Mouse (Mus musculus): ENCODE measurements around the gene Ehbp1. TPM values are rescaled to one million over a fixed set of nuclear protein-coding genes. Genes with fewer than 3 reads are reported as not detected.

Ehbp1 gene
- total RNA-seq, 1 experiment from 2014 or later: 2.1 TPM

DNA sequence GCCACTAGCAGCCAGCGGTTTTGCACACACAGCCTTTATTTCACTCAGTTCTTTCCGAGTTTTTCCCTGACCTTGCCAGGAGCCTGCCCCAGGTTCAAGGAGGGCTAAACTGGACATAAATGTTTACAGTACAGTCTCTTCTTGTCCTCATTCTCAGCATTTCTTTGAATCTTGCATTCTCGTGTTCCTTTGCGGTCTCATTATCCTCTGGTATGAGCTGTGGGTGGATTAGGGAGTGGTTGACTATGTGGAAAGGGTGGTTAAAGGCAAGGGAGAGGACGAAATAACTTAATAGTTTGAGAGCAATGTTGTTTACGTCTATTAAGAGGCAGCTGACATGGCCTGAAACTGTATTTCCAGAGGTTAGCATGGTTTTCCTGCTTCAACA, 54.6 kb downstream of the Ehbp1 start:
- ATAC-seq (ENCODE audit: extremely low read depth, insufficient number of reproducible peaks, low FRiP score, poor library complexity, severe bottlenecking): no peak

DNA sequence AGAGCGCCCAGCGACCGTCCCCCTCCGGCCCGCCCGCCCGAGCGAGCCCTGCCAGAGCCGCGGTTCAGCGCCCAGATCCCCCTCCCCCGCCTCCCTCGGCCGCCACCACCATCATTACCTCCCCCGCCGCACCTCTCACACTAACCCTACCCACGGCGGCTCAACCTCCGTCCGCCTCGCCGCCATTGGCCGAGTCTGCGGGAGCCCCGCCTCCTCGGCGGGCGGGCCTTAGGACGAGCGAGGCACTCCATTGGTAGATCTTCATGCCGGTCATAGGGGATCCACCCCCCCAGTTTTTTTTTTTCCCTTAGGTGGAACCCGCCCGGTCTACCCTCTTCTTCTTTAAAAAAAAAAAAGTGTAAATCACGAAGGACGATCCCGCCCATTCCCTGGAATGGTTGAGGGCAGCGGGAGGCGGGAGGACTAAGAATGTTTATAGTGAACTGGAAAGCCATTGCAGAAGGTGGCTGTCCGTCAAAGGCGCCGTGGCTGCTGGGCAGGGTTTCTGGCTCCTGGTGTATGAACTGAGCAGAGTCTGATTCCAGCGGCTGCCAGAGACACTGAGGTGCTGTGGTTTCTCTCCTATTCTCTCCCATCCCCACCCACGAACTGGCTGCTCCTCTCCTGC, 55.1 kb downstream of the Ehbp1 start:
- ATAC-seq (ENCODE audit: extremely low read depth, insufficient number of reproducible peaks, low FRiP score, poor library complexity, severe bottlenecking): peak; percentile 99

DNA sequence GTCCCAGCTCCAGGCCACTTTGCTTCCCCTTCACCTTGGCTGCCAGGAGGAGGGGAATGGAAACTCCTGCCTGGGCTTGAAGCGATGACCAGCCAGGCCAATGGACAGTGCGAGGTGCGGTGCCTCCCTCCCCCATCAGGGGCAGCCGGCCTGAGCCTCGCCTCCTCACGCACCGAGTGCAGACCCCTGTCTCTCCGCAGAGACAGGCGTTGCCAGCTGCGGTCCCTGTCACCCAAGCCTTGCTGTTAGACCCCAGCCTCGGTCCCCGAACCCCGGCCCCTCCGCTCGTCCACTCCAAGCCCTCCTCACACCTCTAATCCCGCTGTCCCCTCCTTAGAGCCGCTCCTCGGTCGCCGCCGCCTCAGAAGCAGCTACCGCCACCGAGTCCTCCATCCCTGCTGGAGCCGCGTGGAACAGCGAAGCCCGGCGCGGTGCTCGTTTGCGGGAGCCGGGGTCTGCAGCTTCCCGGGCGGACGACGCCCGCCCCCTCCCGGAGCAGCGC, 55.7 kb downstream of the Ehbp1 start:
- no peak for ATAC-seq (ENCODE audit: extremely low read depth, insufficient number of reproducible peaks, low FRiP score, poor library complexity, severe bottlenecking)

DNA sequence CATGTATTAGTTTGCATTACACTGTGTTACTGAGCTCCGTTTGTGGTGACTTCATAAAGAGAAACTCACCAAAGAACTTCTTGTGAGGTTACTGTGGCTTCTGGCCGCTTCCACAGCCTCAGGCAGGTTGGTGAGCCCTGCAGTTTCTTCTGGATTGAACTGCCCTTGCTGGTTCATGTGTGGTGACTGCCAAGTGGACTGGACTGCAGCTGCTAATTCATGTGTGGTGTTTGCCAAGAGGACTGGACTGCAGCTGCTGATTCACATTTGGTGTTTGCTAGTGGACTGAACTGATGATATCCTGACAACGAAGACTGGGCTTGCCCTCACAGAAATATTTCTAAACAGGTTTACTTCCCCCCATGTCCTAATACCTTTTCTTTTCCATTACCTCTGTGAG, 65.4 kb downstream of the Ehbp1 start:
- no peak for ATAC-seq (ENCODE audit: extremely low read depth, insufficient number of reproducible peaks, low FRiP score, poor library complexity, severe bottlenecking)

DNA sequence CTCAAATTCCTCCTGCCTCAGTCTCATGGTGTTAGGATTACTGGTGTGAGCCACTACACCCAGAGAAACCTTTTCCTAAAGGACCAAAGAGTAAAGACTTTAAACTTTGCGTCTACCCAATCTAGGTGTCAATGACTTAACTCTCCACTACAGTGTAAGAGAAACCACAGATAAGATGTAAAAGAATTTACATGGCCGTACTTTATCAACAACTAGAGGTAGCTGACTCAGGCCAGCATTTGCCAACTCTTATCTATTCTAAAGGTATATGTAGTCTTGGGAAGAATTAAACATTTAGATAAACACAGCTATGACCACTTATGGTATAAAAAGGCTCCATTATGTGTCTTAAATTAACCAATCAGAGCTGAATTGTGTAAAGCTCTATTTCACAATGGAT, 67.9 kb downstream of the Ehbp1 start:
- ATAC-seq (ENCODE audit: extremely low read depth, insufficient number of reproducible peaks, low FRiP score, poor library complexity, severe bottlenecking): no peak

DNA sequence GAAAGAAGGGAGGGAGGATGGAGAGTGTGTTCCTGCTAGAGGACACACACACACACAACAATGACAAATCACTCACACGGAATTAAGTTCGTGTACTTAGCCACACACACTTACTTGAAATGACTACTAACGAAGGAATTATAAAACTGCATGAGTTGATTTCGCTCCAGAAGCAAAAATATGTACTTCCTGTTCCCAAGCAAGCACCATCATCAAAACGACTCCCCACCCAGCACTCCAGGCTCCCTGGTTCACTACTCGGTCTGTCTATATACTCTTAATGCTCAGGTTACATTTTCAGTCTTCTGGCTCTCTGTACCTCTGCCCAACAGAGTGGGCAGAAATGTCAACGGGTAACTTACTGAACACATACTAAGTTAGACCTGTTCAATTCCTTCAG, 68.7 kb downstream of the Ehbp1 start:
- ATAC-seq (ENCODE audit: extremely low read depth, insufficient number of reproducible peaks, low FRiP score, poor library complexity, severe bottlenecking): no peak

DNA sequence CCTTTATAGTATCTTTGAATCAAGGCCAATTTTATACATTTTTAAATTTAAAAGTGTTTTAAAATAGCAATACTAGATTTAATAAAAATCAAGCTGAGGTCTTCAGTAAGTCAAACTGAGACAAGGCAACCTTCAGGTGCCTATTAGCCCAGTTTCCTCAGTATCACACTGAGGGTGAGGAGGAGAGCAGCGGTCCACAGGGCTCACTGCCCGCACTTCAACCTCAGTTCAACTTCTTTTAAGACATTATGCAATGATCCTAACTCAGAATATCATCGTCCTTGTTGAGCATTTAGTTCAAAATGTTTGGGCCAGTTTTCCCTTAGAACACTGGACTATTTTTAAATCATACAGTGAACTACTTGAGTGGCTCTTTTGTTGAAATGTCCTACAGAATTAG, 70.2 kb downstream of the Ehbp1 start:
- no peak for ATAC-seq (ENCODE audit: extremely low read depth, insufficient number of reproducible peaks, low FRiP score, poor library complexity, severe bottlenecking)

DNA sequence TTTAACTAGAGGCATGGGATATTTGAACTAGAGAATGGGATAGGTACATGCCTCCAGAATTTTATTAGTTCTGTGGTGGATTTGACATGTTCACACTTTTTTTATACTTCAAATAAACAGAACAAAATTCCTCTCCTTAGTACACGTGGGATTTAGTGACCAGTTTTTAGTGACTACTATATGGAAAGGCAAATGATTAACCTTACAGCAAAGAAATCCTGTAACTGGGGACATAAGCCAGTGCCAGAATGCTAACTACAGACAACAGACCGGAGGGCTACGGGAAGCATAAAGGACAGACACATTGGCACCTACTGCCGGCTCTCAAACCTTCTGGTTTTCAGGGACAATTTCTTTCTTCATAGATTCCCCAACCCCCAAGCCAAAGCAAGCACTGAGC, 72.4 kb downstream of the Ehbp1 start:
- no peak for ATAC-seq (ENCODE audit: extremely low read depth, insufficient number of reproducible peaks, low FRiP score, poor library complexity, severe bottlenecking)

DNA sequence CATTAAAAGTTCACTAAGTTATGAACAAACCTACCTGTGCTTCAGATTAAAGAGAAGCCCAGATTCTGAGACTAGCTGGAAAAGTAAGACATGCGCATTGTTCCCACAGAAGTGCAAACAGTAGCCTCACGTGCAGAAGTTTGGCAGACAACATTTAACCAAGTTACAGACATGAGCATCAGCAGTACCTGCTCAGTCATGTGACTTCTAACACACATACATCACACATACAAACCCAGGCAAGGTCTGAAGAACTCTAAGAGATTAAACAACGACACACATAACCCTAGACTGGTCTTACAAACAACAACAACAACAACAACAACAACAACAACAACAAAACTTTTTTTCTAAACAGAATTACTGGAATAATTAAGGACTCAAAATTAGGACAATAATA, 72.9 kb downstream of the Ehbp1 start:
- no peak for ATAC-seq (ENCODE audit: extremely low read depth, insufficient number of reproducible peaks, low FRiP score, poor library complexity, severe bottlenecking)

DNA sequence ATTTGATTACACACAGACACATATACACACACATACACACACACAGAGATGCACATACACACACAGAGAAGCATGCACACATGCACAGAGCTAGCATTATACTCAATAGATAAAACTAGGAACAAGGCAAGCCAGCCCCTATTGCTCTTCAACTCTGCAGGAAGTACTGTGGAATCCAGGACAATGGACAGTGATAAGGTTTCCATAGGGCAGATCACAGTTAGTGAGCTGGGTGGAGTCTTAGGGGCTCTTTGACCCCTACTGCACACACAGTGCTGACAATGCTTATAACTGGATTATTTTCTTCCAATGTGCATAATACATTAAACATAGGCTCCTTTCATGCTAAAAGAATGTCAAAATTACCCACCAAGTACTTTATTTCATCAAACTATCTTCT, 75.1 kb downstream of the Ehbp1 start:
- ATAC-seq (ENCODE audit: extremely low read depth, insufficient number of reproducible peaks, low FRiP score, poor library complexity, severe bottlenecking): no peak

DNA sequence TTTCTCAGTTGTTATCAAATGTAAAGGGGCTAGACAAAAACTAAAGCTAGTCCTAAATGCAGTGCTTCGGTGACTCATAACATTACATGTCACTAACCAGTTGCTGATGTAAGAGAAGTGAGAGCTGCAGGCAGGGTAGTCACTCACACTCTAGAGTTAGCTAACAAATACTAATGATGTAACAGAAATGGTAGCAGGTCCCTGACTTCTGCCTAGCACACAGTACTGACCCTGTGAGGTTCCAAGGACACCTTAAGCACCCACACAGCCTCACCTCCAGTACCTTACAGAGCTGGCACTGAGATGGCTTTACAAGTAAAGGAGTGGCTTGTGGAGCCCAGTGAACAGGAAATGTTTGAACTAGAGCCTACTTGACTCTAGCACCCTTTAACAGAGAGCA, 86.7 kb downstream of the Ehbp1 start:
- no peak for ATAC-seq (ENCODE audit: extremely low read depth, insufficient number of reproducible peaks, low FRiP score, poor library complexity, severe bottlenecking)

DNA sequence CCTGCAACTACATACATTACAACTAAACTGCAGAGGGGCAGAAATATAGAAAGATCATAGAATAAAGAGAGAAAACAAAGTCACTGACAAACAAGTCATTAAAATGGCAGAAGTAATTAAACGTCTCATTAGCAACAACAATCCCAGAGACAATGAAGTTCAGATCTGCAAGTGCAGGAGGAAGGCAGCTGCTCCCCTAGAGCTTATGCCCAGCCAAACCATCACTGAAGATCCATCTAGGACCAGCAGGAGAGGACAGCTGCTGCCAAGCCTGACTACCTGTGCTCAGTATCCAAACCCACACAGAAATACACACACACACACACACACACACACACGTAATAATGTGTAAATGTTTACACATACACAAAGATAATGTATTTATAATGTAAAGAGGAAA, 92.7 kb downstream of the Ehbp1 start:
- ATAC-seq (ENCODE audit: extremely low read depth, insufficient number of reproducible peaks, low FRiP score, poor library complexity, severe bottlenecking): no peak

DNA sequence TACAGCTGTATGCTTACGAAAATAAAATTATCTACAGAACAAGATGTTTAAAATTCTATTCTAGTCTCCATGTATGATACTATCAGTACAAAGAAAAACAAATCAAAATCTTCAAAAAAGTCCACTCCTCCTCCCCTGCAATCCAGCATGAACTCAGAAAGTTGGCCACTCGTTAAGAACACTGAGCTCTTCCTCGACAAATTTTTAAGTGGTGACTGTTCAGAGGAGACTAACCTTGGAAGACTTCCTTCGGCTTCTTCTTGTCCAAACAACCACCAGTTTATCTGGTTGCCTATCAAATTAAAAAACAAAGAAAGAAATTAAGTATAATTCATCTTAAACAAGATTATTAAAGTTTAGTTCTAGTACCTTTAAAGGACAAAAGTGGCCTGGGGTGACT, 94.4 kb downstream of the Ehbp1 start:
- ATAC-seq (ENCODE audit: extremely low read depth, insufficient number of reproducible peaks, low FRiP score, poor library complexity, severe bottlenecking): no peak

DNA sequence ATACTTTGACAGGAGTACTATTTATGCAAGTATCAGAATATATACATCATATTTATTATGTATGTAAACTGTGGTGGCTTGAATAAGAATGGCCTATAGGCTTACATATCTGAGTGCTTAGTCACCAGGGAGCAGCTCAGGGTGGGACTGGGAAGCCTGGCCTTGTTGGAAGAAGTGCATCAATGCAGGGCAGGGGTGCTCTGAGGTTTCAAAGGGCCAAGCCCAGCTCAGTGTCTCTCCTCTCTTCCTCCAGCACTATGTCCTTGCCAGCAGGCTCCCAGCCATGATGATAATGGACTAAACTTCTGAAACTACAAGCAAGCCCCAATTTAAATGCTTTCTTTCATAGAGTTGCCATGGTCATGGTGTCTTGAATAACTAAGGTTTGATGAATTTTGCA, 95.0 kb downstream of the Ehbp1 start:
- no peak for ATAC-seq (ENCODE audit: extremely low read depth, insufficient number of reproducible peaks, low FRiP score, poor library complexity, severe bottlenecking)

DNA sequence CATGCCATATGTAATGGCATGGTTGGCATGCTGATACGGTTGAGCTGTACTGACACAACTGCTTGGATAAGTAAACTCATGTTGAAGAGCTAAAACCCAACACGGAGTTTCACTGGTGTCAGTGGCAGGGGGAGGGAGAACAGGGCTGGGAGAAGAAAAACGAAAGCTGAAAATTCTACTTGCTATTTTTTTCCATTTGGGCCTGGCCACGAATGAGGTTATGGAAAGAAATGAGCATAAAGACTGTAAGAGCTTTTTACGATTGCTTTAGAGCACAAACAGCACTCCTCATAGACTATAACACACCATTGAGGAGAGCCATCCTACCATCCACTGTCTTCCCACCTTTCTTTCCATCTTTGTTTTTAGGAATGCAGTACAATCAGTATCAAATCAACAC, 106.5 kb downstream of the Ehbp1 start:
- ATAC-seq (ENCODE audit: extremely low read depth, insufficient number of reproducible peaks, low FRiP score, poor library complexity, severe bottlenecking): no peak

DNA sequence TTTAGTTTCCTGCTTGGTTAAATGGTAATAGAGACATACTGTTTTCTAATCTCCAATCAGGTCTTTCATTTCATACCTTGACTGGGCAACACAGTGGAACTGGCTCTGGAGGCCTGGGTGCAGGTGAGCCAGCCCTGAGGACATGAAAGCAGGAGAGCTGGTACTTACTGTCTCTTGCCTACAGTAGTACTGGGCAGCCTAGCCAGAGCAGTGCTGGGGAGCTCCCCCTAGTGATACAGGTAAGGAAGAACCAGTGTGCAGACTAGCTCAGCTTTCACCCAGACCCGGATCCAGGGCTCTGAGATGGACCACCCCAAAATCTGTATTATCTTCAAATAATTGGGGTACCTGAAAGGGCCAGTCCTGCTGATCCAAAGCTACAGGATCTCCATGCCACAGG, 107.4 kb downstream of the Ehbp1 start:
- ATAC-seq (ENCODE audit: extremely low read depth, insufficient number of reproducible peaks, low FRiP score, poor library complexity, severe bottlenecking): no peak

DNA sequence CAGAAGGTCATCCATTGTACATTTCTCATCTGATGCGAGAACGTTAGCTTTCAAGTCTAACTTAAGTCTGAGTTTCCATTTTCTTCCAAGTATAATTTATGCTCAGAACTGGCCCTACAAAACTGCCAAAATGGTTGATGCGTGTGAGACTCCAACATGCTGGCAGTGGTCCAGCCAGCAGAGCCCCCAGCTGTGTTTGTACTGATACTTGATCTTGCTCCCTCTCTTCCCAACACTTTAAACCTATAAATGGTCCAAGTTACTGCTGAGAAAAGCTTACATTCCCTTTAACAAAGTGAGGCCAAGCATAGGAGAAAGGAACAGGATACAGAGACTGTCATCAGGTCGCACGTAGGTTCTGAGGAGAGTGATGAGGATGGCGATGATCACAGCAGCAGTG, 111.2 kb downstream of the Ehbp1 start:
- ATAC-seq (ENCODE audit: extremely low read depth, insufficient number of reproducible peaks, low FRiP score, poor library complexity, severe bottlenecking): no peak

DNA sequence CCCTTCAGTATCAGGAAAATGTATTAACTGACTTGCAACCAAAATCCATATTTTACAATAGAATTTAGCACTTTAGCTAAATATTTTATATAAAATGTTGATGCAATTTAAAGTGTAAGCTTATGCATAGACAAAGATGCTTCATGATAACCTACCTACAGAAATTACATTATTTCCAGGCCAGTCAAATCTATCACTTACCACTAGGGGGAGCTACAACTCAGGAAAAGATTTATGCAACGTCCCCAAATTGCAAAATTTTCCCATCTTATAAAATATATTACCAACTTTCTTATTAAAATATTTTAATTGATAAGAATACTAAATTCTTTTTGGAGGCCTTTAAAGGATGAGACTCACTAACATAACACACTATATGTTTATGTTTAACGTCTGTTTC, 116.5 kb downstream of the Ehbp1 start:
- no peak for ATAC-seq (ENCODE audit: extremely low read depth, insufficient number of reproducible peaks, low FRiP score, poor library complexity, severe bottlenecking)

DNA sequence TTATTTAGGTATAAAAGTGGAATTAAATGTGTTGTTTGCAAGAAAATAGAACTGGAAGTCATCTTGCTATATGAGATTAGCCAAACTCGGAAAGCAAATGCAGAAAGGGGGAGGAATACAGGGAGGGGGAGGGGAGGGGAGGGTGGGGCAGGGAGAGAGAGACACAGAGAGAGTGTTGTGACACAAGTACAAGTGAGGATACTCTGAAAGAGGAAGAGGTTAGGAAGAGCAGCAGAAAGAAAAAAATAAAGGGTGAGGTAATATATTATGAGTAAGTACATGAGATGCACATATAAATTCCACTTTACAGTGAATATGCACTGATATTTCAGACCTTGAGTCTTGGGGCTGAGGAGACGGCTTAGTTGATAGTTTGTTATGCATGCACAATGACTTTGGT, 123.9 kb downstream of the Ehbp1 start:
- no peak for ATAC-seq (ENCODE audit: extremely low read depth, insufficient number of reproducible peaks, low FRiP score, poor library complexity, severe bottlenecking)

DNA sequence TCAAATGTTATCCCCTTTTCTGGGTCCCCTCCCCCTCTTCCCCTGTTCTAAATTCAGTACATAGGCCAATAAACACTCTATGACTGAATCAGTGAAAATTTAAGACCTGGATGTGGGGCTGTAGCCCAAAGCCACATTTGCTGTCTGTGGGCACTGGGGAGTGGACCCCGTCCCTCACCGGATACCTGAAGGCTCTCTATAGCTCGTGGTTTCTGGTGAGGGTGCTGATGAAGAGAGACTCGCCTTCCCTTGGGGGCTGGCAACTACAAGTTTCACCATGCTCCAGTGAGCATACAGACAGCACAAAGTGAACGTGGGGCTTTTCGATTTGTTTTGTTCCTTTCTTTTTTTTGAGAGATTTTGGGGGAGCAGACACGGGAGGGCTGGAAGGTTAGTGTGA, 125.2 kb downstream of the Ehbp1 start:
- ATAC-seq (ENCODE audit: extremely low read depth, insufficient number of reproducible peaks, low FRiP score, poor library complexity, severe bottlenecking): no peak

DNA sequence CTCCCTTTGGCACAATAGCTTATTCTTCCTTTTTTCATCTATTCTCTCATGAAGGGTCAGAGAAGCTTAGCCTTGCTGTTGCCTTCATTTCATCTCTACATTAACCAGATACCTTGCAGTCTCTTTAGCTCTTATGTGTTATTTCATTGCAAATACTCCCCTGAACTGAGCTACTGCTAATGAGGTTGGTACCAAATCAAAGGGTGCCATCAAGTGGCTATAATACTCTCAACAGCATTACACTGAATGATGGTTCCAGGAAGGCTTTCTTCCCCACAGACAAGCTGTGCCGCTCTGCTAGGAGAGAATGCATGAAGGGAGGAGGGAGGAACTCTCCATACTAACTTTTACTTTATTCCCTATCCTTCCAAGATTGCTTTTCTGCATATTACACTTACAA, 135.5 kb downstream of the Ehbp1 start:
- no peak for ATAC-seq (ENCODE audit: extremely low read depth, insufficient number of reproducible peaks, low FRiP score, poor library complexity, severe bottlenecking)
